Mouse (Mus musculus): Measurements from ENCODE around the gene Pi16. TPM values are rescaled to one million over a fixed set of nuclear protein-coding genes. Genes with fewer than 3 reads are reported as not detected.

The Pi16 gene
- total RNA-seq (2023) = 10 to 100 TPM; 53.3 to 59.4 TPM

DNA sequence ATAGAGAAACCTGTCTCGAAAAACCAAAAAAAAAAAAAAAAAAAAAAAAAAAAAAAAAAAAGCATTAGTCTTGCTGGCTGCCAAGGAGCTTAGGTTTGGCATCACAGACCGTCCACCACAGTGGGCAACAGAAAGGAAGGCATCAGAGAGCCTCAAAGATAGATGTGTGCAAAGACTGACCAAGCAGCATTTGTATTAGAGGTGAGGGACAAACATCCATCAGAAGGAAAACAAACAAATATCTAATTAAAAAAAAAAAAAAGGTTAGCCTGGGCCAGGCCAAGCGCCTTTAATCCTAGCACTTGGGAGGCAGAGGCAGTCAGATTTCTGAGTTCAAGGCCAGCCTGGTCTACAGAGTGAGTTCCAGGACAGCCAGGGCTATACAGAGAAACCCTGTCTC, at the start of gene Pi16:
Gene Pi16, plus strand, starts transcription at position 301 of the 400 bp plus-strand sequence.

GRCm38 (mm10) chr17:29268682-29269348, 48.7 kb upstream of the Pi16 start, which contains the start of gene BC004004:
BC004004 (plus strand) TSS chr17:29268788.

DNA sequence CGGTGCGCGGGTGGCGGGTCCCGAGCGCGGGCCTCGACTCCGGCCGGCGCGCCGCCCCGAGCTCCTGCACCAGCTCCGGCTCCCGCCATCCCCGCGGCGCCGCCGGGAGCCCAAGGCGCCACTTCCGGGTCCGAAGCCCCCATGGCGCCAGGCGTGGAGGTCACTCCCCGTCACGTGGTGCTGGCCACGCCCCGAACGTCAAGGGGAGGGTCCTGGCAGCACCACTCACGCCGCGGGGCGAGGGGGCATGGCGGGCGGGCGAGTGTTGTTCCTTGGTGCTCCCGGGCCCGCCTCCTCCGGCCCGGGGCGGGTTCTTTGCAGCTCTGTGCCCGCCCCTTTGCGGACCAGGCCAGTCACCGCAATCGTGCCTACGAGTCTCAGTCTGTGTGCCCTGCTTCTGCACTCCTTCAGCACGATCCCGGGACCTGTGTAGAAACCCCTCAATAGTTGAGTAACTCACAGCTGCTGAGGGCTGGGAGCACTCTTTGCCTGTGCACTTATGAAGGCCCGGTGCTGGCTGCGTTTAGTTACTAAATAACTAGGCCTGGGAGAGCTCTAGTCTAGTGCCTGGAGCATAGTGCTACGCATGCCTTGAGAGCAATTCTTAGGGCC, 30.3 kb downstream of the Pi16 start, which contains the start of gene Mtch1:
Gene Mtch1, minus strand, starts transcription at position 290 of the 612 bp plus-strand sequence.

DNA sequence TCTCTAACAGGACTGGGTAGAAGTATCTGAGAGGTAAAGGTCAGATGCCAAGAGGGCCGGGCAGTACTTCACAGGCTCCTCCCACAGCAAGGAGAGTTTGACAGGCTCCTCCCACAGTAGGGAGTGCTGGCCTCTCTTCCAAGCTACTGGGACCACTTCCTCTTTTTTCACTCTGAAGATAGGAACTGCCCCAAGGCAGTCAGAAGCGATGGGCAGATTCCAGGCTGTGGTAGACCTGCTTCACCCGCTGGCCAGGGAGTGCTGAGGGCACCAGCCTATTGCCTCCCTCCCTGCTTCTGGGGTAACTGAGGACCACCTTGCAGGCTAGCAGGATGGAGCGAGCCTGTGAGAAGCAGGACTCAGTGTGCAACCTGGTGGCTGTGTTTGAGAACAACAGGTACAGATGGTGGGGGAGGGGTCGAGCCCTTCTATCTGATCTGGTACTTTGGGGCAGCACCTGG, 43.3 kb downstream of the Pi16 start, which contains the start of gene Fgd2:
Gene Fgd2, plus strand, starts transcription at position 154 of the 461 bp plus-strand sequence.

Other genes starting within 250 kb of the Pi16 start
- 100 to 1,000 TPM; 143 to 144 TPM for gene Cdkn1a, start 226.7 kb upstream of the Pi16 start, total RNA-seq (2023)
- 10 to 100 TPM; 19.2 to 34.7 TPM for gene Rab44, start 203.5 kb upstream of the Pi16 start, total RNA-seq (2023)
- gene Cpne5, start 79.5 kb upstream of the Pi16 start, total RNA-seq (2023) = under 1 TPM; 0.06 to 0.10 TPM
- gene Ppil1, start 53.5 kb upstream of the Pi16 start, total RNA-seq (2023) = 1 to 10 TPM; 6.7 to 9.2 TPM
- 10 to 100 TPM; 60.0 to 73.2 TPM for gene BC004004, start 48.9 kb upstream of the Pi16 start, total RNA-seq (2023)
- gene Mtch1, start 30.3 kb downstream of the Pi16 start, total RNA-seq (2023) = 10 to 100 TPM; 92.5 to 99.1 TPM
- gene Fgd2, start 43.2 kb downstream of the Pi16 start, total RNA-seq (2023) = 100 to 1,000 TPM; 194 to 212 TPM
- 1,000 to 10,000 TPM; 1,228 to 1,267 TPM for gene Pim1, start 173.1 kb downstream of the Pi16 start, total RNA-seq (2023)
- not detected for gene Gm17657, start 232.0 kb downstream of the Pi16 start, total RNA-seq (2023)
- 10 to 100 TPM; 14.0 to 16.3 TPM for gene Tbc1d22b, start 232.1 kb downstream of the Pi16 start, total RNA-seq (2023)
- gene Tmem217, start 234.7 kb downstream of the Pi16 start, total RNA-seq (2023) = not detected

All from monocyte, adult 59 days (primary cell).